Mouse (Mus musculus) neural tube, embryonic 11.5 days (tissue): ENCODE measurements around the gene Hist1h3b. TPM values are rescaled to one million over a fixed set of nuclear protein-coding genes. Genes with fewer than 3 reads are reported as not detected.
"Not testable (repeated sequence)": the region's sequence is repeated elsewhere in the genome, so short reads cannot be mapped to it uniquely, and the experiment has no call there.

Source experiments
- ATAC-seq: fragments of 200-750 bp; cut with Nextera tagmentation; 2 replicates; pipeline ENCODE4 v1.8.0; 2017; ENCODE audit warnings: moderate number of reproducible peaks, mild to moderate bottlenecking, moderate TSS enrichment, moderate library complexity; ENCODE audit not compliant: insufficient read depth, low FRiP score, low TSS enrichment
- DNase-seq: peaks from one replicate; pipeline ENCODE4 v3.0.0-alpha.2; 2015; ENCODE audit warnings: low spot score
- H3K27ac ChIP-seq: fragments of 300-500 bp; sonication (generic); 2 replicates; pipeline ENCODE4 v1.5.1; 2014; ENCODE audit warnings: low read depth, mild to moderate bottlenecking, low read length
- H3K27me3 ChIP-seq: fragments of 300-500 bp; sonication (generic); 2 replicates; pipeline ENCODE4 v1.6.1; 2014; ENCODE audit warnings: mild to moderate bottlenecking, low read length, mixed read lengths; ENCODE audit not compliant: control insufficient read depth, insufficient read depth
- H3K36me3 ChIP-seq: fragments of 300-500 bp; sonication (generic); 2 replicates; pipeline ENCODE4 v1.6.1; 2014; ENCODE audit warnings: mild to moderate bottlenecking, low read length, moderate library complexity, mixed read lengths; ENCODE audit not compliant: control insufficient read depth, insufficient read depth
- H3K4me1 ChIP-seq: fragments of 300-500 bp; sonication (generic); 2 replicates; pipeline ENCODE4 v1.6.1; 2014; ENCODE audit warnings: low read length, mixed read lengths; ENCODE audit not compliant: control insufficient read depth, insufficient read depth
- H3K4me2 ChIP-seq: fragments of 300-500 bp; sonication (generic); 2 replicates; pipeline ENCODE4 v1.6.1; 2014; ENCODE audit warnings: low read depth, mild to moderate bottlenecking, moderate library complexity
- H3K4me3 ChIP-seq: fragments of 300-500 bp; sonication (generic); 2 replicates; pipeline ENCODE4 v1.5.1; 2014; ENCODE audit warnings: low read depth, low read length
- H3K9ac ChIP-seq: fragments of 300-500 bp; sonication (generic); 2 replicates; pipeline ENCODE4 v1.6.1; 2014; ENCODE audit warnings: mild to moderate bottlenecking, low read length
- H3K9me3 ChIP-seq: fragments of 300-500 bp; sonication (generic); 2 replicates; pipeline ENCODE4 v1.6.1; 2016; ENCODE audit warnings: low read length; ENCODE audit not compliant: control insufficient read depth
- WGBS: fragments of 180-500 bp; shearing (Covaris S2); extraction: QIAGEN DNeasy Blood & Tissue Kit; methylation state at CpG from one replicate; pipeline ENCODE4 v1.1.7; 2014; 5-methylcytosine and 5-hydroxymethylcytosine counted together
- polyA plus RNA-seq: library from polyadenylated mRNA; unstranded; fragments of >200 nt; fragmentation: Nextera tagmentation; extraction: Ambion mirVana; gene quantifications from 2 replicates; pipeline ENCODE4 v1.2.1, GENCODE M21; 2014

Gene Hist1h3b
- polyA plus RNA-seq, 1 experiment from 2014 or later = 6.2 TPM

DNA sequence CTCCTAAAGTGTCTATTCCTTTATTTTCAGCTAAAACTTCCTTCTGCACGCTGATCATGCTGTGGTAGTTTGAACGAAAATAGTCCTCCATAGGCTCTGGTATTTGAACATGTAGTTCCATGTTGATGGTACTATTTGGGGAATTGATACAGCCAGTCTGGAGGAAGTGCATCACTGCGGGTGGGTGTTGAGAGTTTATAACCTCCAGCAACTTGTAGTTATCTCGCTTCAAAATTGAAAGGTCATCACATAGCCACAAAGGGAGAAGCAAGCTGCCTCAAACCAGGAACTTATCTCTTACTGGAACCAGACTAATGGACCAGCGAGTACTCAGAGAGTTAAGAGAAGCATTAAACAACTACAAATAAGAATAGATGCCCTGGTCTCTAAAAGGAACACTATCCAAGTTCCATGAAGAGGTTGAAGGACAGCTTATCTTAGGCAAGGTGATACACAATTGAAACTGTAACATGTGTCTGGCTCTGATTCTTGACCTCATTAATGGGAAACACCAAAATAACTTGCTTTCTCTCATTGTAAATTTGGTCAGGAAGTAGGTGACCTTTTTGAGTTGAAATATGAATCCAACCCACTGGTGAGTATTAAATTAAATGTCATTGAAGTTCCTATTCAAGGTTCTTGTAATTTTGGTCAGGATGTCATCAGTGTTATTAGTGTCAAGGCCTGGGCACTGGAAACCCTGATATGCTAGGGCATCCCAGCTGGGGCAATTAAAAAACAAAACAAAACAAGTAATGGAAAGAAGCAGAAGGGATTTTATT is 35.6 kb upstream of the Hist1h3b start:
- DNase-seq (no peak), ATAC-seq (no peak)
- no peak overlapping the region for H3K27ac ChIP-seq
- no peaks in the 10 kb centered on the region for H3K36me3 ChIP-seq
- H3K9ac ChIP-seq = no peak overlapping the region
- H3K4me1 ChIP-seq = no peaks in the 10 kb centered on the region
- 89% methylated on average over 5 of the region's 5 CpGs for WGBS
- no peaks in the 10 kb centered on the region for H3K27me3 ChIP-seq
- no peak overlapping the region for H3K4me3 ChIP-seq
- no peak overlapping the region for H3K4me2 ChIP-seq
- no peaks in the 10 kb centered on the region for H3K9me3 ChIP-seq

GRCm38 (mm10) chr13:23717176-23717575 is 34.9 kb upstream of the Hist1h3b start:
- Histone ChIP-seq H3K36me3 (no peaks in the 10 kb centered on the region), H3K4me3 (no peak overlapping the region), H3K4me2 (no peak overlapping the region), H3K27me3 (no peaks in the 10 kb centered on the region), H3K4me1 (no peaks in the 10 kb centered on the region), H3K9me3 (no peaks in the 10 kb centered on the region), H3K27ac (no peak overlapping the region), H3K9ac (no peak overlapping the region)
- WGBS = 53% methylated on average over 11 of the region's 11 CpGs
- ATAC-seq (no peak), DNase-seq (no peak)

GRCm38 (mm10) chr13:23717593-23718245 is 34.3 kb upstream of the Hist1h3b start:
- not testable (repeated sequence) for H3K36me3 ChIP-seq, DNase-seq, ATAC-seq, H3K27ac ChIP-seq, H3K4me1 ChIP-seq, H3K9me3 ChIP-seq, H3K9ac ChIP-seq, H3K4me2 ChIP-seq, H3K4me3 ChIP-seq, H3K27me3 ChIP-seq
- WGBS = 22% methylated on average over 2 of the region's 2 CpGs

DNA sequence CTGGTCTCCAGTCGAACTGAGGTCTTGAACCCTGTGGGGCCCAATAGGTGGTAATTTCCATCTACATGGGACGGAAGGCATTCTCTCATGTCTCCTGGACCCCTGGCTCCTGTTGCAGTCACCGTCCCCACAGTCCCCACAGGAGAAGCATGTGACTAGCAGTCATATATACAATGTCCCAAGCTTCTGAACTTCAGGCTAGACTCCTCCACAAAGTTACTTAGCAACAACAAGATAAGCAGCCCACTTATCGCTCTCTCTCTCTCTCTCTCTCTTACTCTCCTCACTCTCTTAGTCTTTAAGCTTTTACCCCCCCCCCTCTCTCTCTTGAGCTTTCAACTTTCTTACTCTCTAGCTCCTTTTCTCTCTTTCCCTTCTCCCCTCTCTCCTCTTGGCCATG is 27.8 kb upstream of the Hist1h3b start:
- H3K27ac ChIP-seq = no peak overlapping the region
- no peak overlapping the region for H3K4me3 ChIP-seq
- H3K9ac ChIP-seq = no peak overlapping the region
- no peak overlapping the region for H3K4me2 ChIP-seq
- H3K9me3 ChIP-seq = no peaks in the 10 kb centered on the region
- ATAC-seq (no peak), DNase-seq (no peak)
- H3K4me1 ChIP-seq = no peaks in the 10 kb centered on the region
- no peaks in the 10 kb centered on the region for H3K36me3 ChIP-seq
- no peaks in the 10 kb centered on the region for H3K27me3 ChIP-seq
- 95% methylated on average over 4 of the region's 4 CpGs for WGBS

GRCm38 (mm10) chr13:23725213-23725612 is 26.9 kb upstream of the Hist1h3b start:
- WGBS = 40% methylated on average over 1 of the region's 1 CpGs
- ATAC-seq = no peak
- DNase-seq = no peak

DNA sequence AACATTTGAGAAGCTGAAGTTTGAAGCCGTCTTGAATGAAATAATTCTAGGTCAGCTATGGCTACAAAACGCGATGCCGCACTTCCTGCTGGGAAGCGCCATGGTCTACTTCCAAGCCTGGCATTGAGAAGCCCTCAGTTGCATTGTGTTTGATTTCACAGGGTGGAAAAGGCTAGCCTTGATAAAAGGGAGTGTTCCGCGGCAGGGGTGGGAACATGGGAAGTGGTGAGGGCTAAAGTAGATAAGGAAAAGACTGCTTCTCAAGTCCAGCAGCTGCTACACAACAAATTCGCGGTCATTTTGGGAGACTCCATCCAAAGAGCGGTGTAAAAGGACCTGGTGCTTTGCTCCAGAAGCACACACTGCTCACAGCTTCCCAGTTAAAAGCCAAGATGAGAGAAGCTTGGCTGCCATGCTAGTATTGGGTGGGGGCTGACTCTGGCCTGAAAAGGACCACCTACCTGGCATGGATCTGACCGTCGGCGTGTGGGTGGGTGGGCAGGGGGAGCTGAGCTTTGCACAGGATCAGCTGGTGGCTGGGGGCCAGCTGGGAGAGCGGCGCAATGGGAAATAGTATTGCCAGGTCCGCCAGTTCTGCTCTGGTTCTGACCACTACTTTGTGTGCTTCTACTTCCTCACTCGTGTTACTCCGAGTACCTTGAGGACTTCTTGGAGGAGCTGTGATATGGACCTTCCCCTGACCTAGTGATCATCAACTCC is 23.4 kb upstream of the Hist1h3b start:
- no peaks in the 10 kb centered on the region for H3K27me3 ChIP-seq
- no peak overlapping the region for H3K4me3 ChIP-seq
- 87% methylated on average over 18 of the region's 18 CpGs for WGBS
- H3K4me2 ChIP-seq = no peak overlapping the region
- DNase-seq = no peak
- no peak overlapping the region for H3K27ac ChIP-seq
- H3K36me3 ChIP-seq = no peaks in the 10 kb centered on the region
- H3K9ac ChIP-seq = no peak overlapping the region
- H3K4me1 ChIP-seq = no peaks in the 10 kb centered on the region
- no peak for ATAC-seq
- H3K9me3 ChIP-seq = no peaks in the 10 kb centered on the region

More at GRCm38 (mm10) chr13:23725213-23725612, 26.9 kb upstream of the Hist1h3b start:
- no peaks in the 10 kb centered on the region for H3K36me3 ChIP-seq
- H3K9ac ChIP-seq = no peak overlapping the region
- H3K27me3 ChIP-seq = no peaks in the 10 kb centered on the region
- no peak overlapping the region for H3K27ac ChIP-seq
- no peaks in the 10 kb centered on the region for H3K9me3 ChIP-seq
- no peak overlapping the region for H3K4me3 ChIP-seq
- no peak overlapping the region for H3K4me2 ChIP-seq
- H3K4me1 ChIP-seq = no peaks in the 10 kb centered on the region

DNA sequence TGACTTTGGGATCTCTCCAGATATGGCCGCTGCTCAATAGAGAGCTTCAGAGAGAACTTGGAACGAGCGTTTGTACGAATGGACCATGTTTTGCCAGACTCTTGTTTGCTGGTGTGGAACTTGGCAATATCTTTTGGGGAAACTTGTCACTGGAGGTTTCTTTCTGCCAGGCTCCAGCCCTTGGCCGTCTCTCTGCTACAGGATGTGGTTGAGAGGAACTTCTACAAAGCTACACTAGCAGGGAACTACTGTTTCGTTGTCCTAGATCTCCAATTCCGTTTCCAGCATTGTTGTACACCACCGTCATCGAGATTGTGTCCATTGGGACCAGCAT is 22.9 kb upstream of the Hist1h3b start:
- Histone ChIP-seq H3K4me1 (no peaks in the 10 kb centered on the region), H3K9me3 (no peaks in the 10 kb centered on the region), H3K4me2 (no peak overlapping the region), H3K36me3 (no peaks in the 10 kb centered on the region), H3K27ac (no peak overlapping the region), H3K9ac (no peak overlapping the region), H3K27me3 (no peaks in the 10 kb centered on the region), H3K4me3 (no peak overlapping the region)
- WGBS = 93% methylated on average over 9 of the region's 9 CpGs
- ATAC-seq = no peak
- no peak for DNase-seq

- Histone ChIP-seq H3K9me3 (no peaks in the 10 kb centered on the region), H3K4me2 (no peak overlapping the region), H3K27ac (no peak overlapping the region), H3K27me3 (no peaks in the 10 kb centered on the region), H3K4me3 (no peak overlapping the region), H3K36me3 (no peaks in the 10 kb centered on the region), H3K4me1 (no peaks in the 10 kb centered on the region), H3K9ac (no peak overlapping the region)
- 94% methylated on average over 5 of the region's 5 CpGs for WGBS
- no peak for ATAC-seq
- no peak for DNase-seq
These were observed 22.4 kb upstream of the Hist1h3b start for GRCm38 (mm10) chr13:23729706-23730105.
